Mouse (Mus musculus) T-helper 17 cell (primary cell): ENCODE data around the gene Pola2.

Experiments used
- in situ Hi-C, 2 experiments: fragments of 300-600 bp; cut with MboI, MseI; formaldehyde crosslinking; loops; 1 replicate in 1 of 2; 2 replicates in 1 of 2; pipeline ENCODE4 v1.15.1; 2025; ENCODE audit warnings: high pct_unique_total_duplicates in 2 of 2

Pola2 gene

GRCm38 (mm10) chr19:5965910-5966309 is 1.9 kb upstream of the Pola2 start:
- in situ Hi-C loops, result loop anchor here (5.0 kb wide), 2 partner anchors 51 to 71 kb away; partner anchors contain the start of gene Capn1 (in 1 of the 2)

- in situ Hi-C loops, result loop anchor here (5.0 kb wide), 2 partner anchors 52 to 72 kb away; partner anchors contain the start of gene Capn1 (in 1 of the 2)
Observed at GRCm38 (mm10) chr19:5965280-5965679, 1.3 kb upstream of the Pola2 start.

GRCm38 (mm10) chr19:5964804-5965203 is 802 bp upstream of the Pola2 start:
- in situ Hi-C loops, result loop anchor here (5.0 kb wide), 2 partner anchors 52 to 72 kb away; partner anchors contain the start of gene Capn1 (in 1 of the 2)

GRCm38 (mm10) chr19:5962651-5963050 is 1.4 kb downstream of the Pola2 start:
- in situ Hi-C loops, result no loop called here

- in situ Hi-C loops, result loop anchor here in 1 of 2 experiments (5.0 kb wide), 1 partner anchor 35 kb away; the partner anchor contains the start of gene Cdc42ep2
Observed at GRCm38 (mm10) chr19:5957371-5957770, 6.6 kb downstream of the Pola2 start.

GRCm38 (mm10) chr19:5956685-5957084 is 7.3 kb downstream of the Pola2 start:
- in situ Hi-C loops, result loop anchor here in 1 of 2 experiments (5.0 kb wide), 1 partner anchor 34 kb away; the partner anchor contains the start of gene Cdc42ep2

- in situ Hi-C loops, result loop anchor here in 1 of 2 experiments (5.0 kb wide), 1 partner anchor 34 kb away; the partner anchor contains the start of gene Cdc42ep2
Observed at GRCm38 (mm10) chr19:5955704-5956670, 8.0 kb downstream of the Pola2 start.

GRCm38 (mm10) chr19:5954936-5955335 is 9.1 kb downstream of the Pola2 start:
- in situ Hi-C loops, result loop anchor here in 1 of 2 experiments (5.0 kb wide), 1 partner anchor 33 kb away; the partner anchor contains the start of gene Cdc42ep2

- in situ Hi-C loops, result no loop called here
Observed at GRCm38 (mm10) chr19:5954031-5954710, 9.8 kb downstream of the Pola2 start.

GRCm38 (mm10) chr19:5953201-5953770 is 10.7 kb downstream of the Pola2 start:
- in situ Hi-C loops, result no loop called here

GRCm38 (mm10) chr19:5952071-5952691 is 11.8 kb downstream of the Pola2 start:
- in situ Hi-C loops, result no loop called here

- in situ Hi-C loops, result no loop called here
Observed at GRCm38 (mm10) chr19:5951631-5952030, 12.4 kb downstream of the Pola2 start.

GRCm38 (mm10) chr19:5950218-5950617 is 13.8 kb downstream of the Pola2 start:
- in situ Hi-C loops, result no loop called here

- in situ Hi-C loops, result loop anchor here in 1 of 2 experiments (25.0 kb wide), 1 partner anchor 916 kb away; the partner anchor contains the start of gene Ccdc88b
Observed at GRCm38 (mm10) chr19:5945891-5946290, 18.1 kb downstream of the Pola2 start.

- in situ Hi-C loops, result loop anchor here in 1 of 2 experiments (25.0 kb wide), 1 partner anchor 917 kb away; the partner anchor contains the start of gene Ccdc88b
Observed at GRCm38 (mm10) chr19:5945027-5945426, 19.0 kb downstream of the Pola2 start.

GRCm38 (mm10) chr19:5944145-5944544 is 19.9 kb downstream of the Pola2 start:
- in situ Hi-C loops, result loop anchor here in 1 of 2 experiments (25.0 kb wide), 1 partner anchor 918 kb away; the partner anchor contains the start of gene Ccdc88b

GRCm38 (mm10) chr19:5943404-5943803 is 20.6 kb downstream of the Pola2 start:
- in situ Hi-C loops, result loop anchor here in 1 of 2 experiments (25.0 kb wide), 1 partner anchor 919 kb away; the partner anchor contains the start of gene Ccdc88b

GRCm38 (mm10) chr19:5942581-5942980 is 21.4 kb downstream of the Pola2 start:
- in situ Hi-C loops, result loop anchor here in 1 of 2 experiments (25.0 kb wide), 1 partner anchor 920 kb away; the partner anchor contains the start of gene Ccdc88b

- in situ Hi-C loops, result loop anchor here in 1 of 2 experiments (25.0 kb wide), 1 partner anchor 922 kb away; the partner anchor contains the start of gene Ccdc88b
Observed at GRCm38 (mm10) chr19:5940656-5941055, 23.3 kb downstream of the Pola2 start.

GRCm38 (mm10) chr19:5940173-5940572 is 23.8 kb downstream of the Pola2 start:
- in situ Hi-C loops, result loop anchor here in 1 of 2 experiments (25.0 kb wide), 1 partner anchor 922 kb away; the partner anchor contains the start of gene Ccdc88b
